Mouse (Mus musculus): Measurements from ENCODE around the gene Dda1. TPM values are rescaled to one million over a fixed set of nuclear protein-coding genes. Genes with fewer than 3 reads are reported as not detected.
A peak's percentile ranks its signal among the peaks of the same experiment; 100 is the strongest.

The Dda1 gene
- total and polyA plus RNA-seq, 2 experiments from 2014 or later: 184 to 283 TPM

GRCm38 (mm10) chr8:71474344-71474743 lies 5.3 kb downstream of the Dda1 start:
- 94% methylated on average over 18 of the region's 18 CpGs for WGBS
- Histone ChIP-seq H3K27ac (ENCODE audit: low read depth, low read length) (no peak overlapping the region), H3K27me3 (ENCODE audit: insufficient read depth, low read length) (no peaks in the 10 kb centered on the region), H3K36me3 (ENCODE audit: insufficient read depth) (peaks cover 50% of the 10 kb centered on the region), H3K9ac (no peak overlapping the region), H3K9me3 (ENCODE audit: low read length) (no peaks in the 10 kb centered on the region), H3K4me2 (ENCODE audit: low read depth) (no peak overlapping the region), H3K4me3 (ENCODE audit: low read depth, low read length) (no peak overlapping the region), H3K4me1 (ENCODE audit: insufficient read depth) (peaks cover 14% of the 10 kb centered on the region)
- TF ChIP-seq CTCF (IDR thresholded peaks at IDR 0.05; ENCODE audit: low read depth): no peak
- no peak for ATAC-seq
- DNase-seq: no peak

GRCm38 (mm10) chr8:71474785-71475701 lies 6.0 kb downstream of the Dda1 start:
- no peak overlapping the region for H3K9ac ChIP-seq
- peak overlapping the region; percentile 88; the same call in 1 of the 2 replicates for H3K4me2 ChIP-seq (ENCODE audit: low read depth)
- H3K27ac ChIP-seq (ENCODE audit: low read depth, low read length): 0 out of 2 replicates have a peak overlapping the region, but pooled peaks have one; percentile 3
- DNase-seq (no peak), ATAC-seq (no peak)
- H3K9me3 ChIP-seq (ENCODE audit: low read length): no peaks in the 10 kb centered on the region
- peaks cover 9% of the 10 kb centered on the region for H3K4me1 ChIP-seq (ENCODE audit: insufficient read depth)
- 85% methylated on average over 25 of the region's 25 CpGs for WGBS
- no peak for TF ChIP-seq CTCF (IDR thresholded peaks at IDR 0.05; ENCODE audit: low read depth)
- H3K4me3 ChIP-seq (ENCODE audit: low read depth, low read length): no peak overlapping the region
- H3K36me3 ChIP-seq (ENCODE audit: insufficient read depth): peaks cover 57% of the 10 kb centered on the region
- no peaks in the 10 kb centered on the region for H3K27me3 ChIP-seq (ENCODE audit: insufficient read depth, low read length)

GRCm38 (mm10) chr8:71475702-71476075 lies 6.7 kb downstream of the Dda1 start:
- Histone ChIP-seq H3K4me3 (ENCODE audit: low read depth, low read length) (peak overlapping the region; percentile 55), H3K9me3 (ENCODE audit: low read length) (no peaks in the 10 kb centered on the region), H3K36me3 (ENCODE audit: insufficient read depth) (peaks cover 64% of the 10 kb centered on the region), H3K4me1 (ENCODE audit: insufficient read depth) (peaks cover 5% of the 10 kb centered on the region), H3K27me3 (ENCODE audit: insufficient read depth, low read length) (no peaks in the 10 kb centered on the region), H3K9ac (peak overlapping the region; percentile 68), H3K4me2 (ENCODE audit: low read depth) (peak overlapping the region; percentile 88), H3K27ac (ENCODE audit: low read depth, low read length) (peak overlapping the region; percentile 91)
- ATAC-seq: no peak
- TF ChIP-seq CTCF (IDR thresholded peaks at IDR 0.05; ENCODE audit: low read depth): no peak
- WGBS: 31% methylated on average over 4 of the region's 4 CpGs
- peak; percentile 36 for DNase-seq

- peak overlapping the region; percentile 88 for H3K4me2 ChIP-seq (ENCODE audit: low read depth)
- TF ChIP-seq CTCF (IDR thresholded peaks at IDR 0.05; ENCODE audit: low read depth): peak; percentile 28; the same call in 1 of the 2 replicates
- peaks cover 5% of the 10 kb centered on the region for H3K4me1 ChIP-seq (ENCODE audit: insufficient read depth)
- peak overlapping the region; percentile 91 for H3K27ac ChIP-seq (ENCODE audit: low read depth, low read length)
- WGBS: under 1% methylated on average over 91 of the region's 121 CpGs
- no peaks in the 10 kb centered on the region for H3K27me3 ChIP-seq (ENCODE audit: insufficient read depth, low read length)
- DNase-seq: peak; percentile 88
- ATAC-seq: peak; percentile 82
- peaks cover 66% of the 10 kb centered on the region for H3K36me3 ChIP-seq (ENCODE audit: insufficient read depth)
- peak overlapping the region; percentile 68 for H3K9ac ChIP-seq
- H3K9me3 ChIP-seq (ENCODE audit: low read length): no peaks in the 10 kb centered on the region
- peak overlapping the region; percentile 55 for H3K4me3 ChIP-seq (ENCODE audit: low read depth, low read length)
Measured at GRCm38 (mm10) chr8:71476099-71476940, 7.3 kb downstream of the Dda1 start.

- H3K4me1 ChIP-seq (ENCODE audit: insufficient read depth): peaks cover 5% of the 10 kb centered on the region
- peak overlapping the region; percentile 91 for H3K27ac ChIP-seq (ENCODE audit: low read depth, low read length)
- no peaks in the 10 kb centered on the region for H3K9me3 ChIP-seq (ENCODE audit: low read length)
- peak overlapping the region; percentile 68; the same call in 1 of the 2 replicates for H3K9ac ChIP-seq
- peak; percentile 68 for TF ChIP-seq CTCF (IDR thresholded peaks at IDR 0.05; ENCODE audit: low read depth)
- peaks cover 66% of the 10 kb centered on the region for H3K36me3 ChIP-seq (ENCODE audit: insufficient read depth)
- peak overlapping the region; percentile 88 for H3K4me2 ChIP-seq (ENCODE audit: low read depth)
- no peaks in the 10 kb centered on the region for H3K27me3 ChIP-seq (ENCODE audit: insufficient read depth, low read length)
- DNase-seq: peak; percentile 70
- ATAC-seq: peak; percentile 55
- WGBS: 36% methylated on average over 14 of the region's 14 CpGs
- peak overlapping the region; percentile 55 for H3K4me3 ChIP-seq (ENCODE audit: low read depth, low read length)
Measured at GRCm38 (mm10) chr8:71477196-71477845, 8.3 kb downstream of the Dda1 start.

GRCm38 (mm10) chr8:71478943-71479342 lies 9.9 kb downstream of the Dda1 start:
- H3K4me2 ChIP-seq (ENCODE audit: low read depth): no peak overlapping the region
- no peak overlapping the region for H3K9ac ChIP-seq
- H3K36me3 ChIP-seq (ENCODE audit: insufficient read depth): peaks cover 57% of the 10 kb centered on the region
- H3K4me1 ChIP-seq (ENCODE audit: insufficient read depth): peaks cover 5% of the 10 kb centered on the region
- ATAC-seq: no peak
- no peak for TF ChIP-seq CTCF (IDR thresholded peaks at IDR 0.05; ENCODE audit: low read depth)
- no peak overlapping the region for H3K4me3 ChIP-seq (ENCODE audit: low read depth, low read length)
- no peaks in the 10 kb centered on the region for H3K9me3 ChIP-seq (ENCODE audit: low read length)
- no peaks in the 10 kb centered on the region for H3K27me3 ChIP-seq (ENCODE audit: insufficient read depth, low read length)
- no peak overlapping the region for H3K27ac ChIP-seq (ENCODE audit: low read depth, low read length)
- WGBS: 94% methylated on average over 11 of the region's 11 CpGs
- no peak for DNase-seq
